Mouse (Mus musculus): ENCODE measurements around the gene Stra6.

The Stra6 gene

DNA sequence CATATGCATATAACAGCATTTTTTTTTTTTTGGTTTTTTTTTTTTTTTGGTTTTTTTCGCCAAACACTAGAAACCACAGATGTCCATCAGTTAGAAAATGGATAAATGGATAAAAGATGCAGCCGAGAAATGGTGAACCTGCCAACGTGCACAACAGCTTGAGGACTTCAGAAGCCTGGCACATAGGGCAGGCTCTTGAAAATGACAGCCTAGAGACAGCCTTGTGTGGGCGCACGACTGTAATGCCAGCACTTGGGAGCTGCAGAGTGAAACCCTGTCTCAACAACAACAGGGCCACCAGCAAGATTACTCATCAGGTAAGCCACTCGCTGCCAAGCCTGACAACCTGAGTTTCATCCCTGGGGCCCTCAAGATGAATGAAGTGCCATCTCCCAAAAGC, 105.8 kb downstream of the Stra6 start:
- no peak for DNase-seq (ENCODE audit: extremely low spot score)

DNA sequence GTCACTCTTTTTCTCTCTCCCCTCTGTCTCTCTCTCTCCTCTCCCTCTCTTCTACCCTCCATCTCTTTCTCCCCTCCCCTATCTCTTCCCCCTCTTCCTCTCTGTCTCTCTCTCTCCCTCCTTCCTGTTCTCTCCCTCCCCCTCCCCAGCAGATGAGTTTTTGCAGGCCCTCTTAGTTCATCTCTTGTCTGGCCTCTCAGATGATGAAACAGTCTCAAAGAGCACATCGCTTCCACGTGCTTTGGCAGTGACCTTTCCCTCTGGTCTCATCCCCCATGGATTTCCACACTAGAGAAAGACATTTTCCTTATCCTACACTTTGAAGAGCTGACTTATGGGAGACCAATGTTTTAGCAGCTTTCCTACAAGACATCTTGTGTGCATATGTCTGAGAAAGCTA, 109.3 kb downstream of the Stra6 start:
- DNase-seq (ENCODE audit: extremely low spot score), result no peak

DNA sequence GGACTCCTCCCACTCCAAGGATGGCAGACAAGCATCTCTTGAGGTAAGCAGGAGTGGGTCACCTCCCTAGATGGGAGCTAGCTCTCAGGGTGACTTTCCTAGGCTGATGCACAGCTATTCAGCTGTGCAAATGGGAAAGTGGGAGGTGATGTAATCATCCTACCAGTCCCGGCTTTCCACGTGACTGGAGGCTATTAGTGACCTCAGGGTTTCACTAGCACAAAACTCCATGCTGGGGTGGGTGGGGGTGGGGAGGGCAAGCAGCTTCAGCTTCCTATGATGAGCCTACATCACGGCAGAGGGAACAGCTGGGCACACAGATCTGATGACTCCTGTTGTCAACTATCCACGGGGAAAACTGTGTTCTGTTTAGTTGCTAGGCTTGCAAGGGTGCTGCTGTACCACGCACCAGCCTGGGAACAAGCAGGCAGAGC, 111.2 kb downstream of the Stra6 start:
- no peak for DNase-seq (ENCODE audit: extremely low spot score)

DNA sequence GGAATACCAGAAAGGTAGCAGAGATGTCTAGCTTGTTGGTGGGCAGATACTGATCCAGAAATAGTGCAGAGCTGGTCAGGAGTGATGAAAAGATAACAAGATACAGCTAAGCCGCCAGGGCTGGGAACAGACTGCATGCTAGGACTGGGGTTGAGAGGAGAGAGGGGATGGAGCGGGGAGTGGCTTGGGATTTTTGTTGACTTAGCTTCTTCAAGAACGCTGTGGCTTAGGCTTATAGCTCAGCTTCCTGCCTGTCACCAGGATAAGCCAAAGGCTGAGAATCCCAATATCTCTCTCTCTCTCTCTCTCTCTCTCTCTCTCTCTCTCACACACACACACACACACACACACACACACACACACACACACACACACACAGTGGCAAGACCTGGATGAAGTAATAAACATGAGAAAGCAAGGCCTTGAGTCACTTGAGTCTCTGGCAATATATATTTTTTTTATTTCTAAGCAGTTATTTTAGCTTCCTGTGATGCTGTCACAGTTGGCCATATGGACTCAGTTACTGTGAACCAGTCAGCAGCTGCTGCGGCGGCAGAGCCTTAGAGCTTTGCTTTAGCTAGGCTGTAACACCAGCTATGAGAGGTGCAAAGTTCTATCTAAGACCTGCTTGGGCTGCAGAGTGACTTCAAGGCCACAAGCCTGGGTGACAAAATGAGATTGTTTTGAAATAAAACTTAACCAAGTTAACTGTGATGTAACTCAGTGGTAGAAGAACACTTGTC, 112.3 kb downstream of the Stra6 start:
- no peak for DNase-seq (ENCODE audit: extremely low spot score)

DNA sequence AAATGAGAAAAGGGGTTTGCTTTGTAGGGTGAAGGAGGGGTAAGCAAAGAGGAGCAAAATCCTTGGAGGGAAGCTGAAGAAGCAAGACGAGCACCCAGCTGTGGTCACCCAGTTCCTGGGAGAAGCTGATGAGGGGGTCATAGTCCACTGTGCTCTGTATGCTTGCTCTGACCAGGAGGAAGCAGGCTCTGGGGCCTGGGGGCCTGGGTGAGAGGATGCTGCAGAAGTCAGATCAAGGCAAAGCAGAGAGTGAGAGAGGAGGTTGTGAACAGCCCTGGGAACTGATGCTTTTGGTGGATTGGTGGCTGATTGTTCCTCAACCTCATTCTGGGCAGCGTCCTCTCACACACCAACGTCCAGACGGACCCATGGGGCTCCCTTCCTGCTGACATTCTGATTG, 113.6 kb downstream of the Stra6 start:
- no peak for DNase-seq (ENCODE audit: extremely low spot score)

DNA sequence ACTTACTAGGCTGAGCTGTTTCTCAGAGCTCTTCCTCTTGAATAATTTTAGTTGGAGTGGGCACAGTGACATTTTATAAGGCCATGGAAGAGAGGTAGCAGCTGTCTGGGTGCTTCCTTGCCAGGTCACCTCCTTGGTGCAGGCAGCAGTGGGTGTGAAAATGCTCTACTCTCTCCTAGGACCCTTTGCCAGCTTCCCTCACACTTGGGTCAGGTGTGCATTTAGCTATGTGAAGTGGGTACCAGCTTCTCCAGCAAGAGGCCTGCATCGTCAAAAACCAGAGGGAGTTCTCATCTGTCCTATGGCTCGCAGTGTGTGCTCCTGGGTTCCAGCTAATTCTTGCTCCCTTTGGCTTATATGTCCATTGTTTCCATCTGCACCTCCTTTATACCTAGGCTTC, 115.8 kb downstream of the Stra6 start:
- no peak for DNase-seq (ENCODE audit: extremely low spot score)

DNA sequence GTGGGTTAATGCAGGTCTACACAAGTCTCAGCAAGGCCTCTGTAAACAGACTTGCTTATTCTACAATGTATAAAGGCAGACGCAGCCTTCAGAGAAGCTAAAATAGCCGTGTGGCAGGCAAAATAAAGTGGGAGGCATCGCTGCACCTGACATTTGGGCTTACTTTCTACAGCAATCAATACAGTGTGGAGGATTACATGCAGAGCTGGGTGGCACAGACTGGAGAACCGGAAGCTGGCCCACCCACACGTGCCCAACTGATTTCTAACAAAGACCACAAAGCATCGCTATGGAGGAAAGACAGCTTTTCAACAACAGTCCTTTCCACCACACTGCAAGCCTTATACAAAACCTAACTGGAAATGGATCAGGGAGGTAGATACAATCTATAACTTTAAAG, 120.9 kb downstream of the Stra6 start:
- DNase-seq (ENCODE audit: extremely low spot score), result no peak

DNA sequence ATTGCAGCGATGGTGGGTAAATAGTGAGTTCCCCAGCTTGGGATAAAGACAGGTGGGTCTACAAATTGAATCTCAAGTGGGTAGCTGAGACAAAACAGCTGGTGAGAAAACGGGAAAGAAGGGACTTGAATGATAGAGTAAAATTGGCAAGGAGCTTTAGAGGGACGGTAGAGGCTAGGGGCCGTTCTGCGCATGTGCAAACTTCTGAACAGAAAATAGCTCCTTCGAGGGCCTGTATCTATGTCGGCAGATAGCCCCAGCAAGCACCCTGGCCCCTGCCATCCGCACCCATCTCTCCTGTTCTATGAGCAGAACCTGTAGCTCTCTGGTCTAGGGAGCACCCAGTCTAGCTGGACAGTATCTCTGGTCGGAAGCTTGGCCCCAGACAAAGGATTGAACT, 130.6 kb downstream of the Stra6 start:
- DNase-seq (ENCODE audit: extremely low spot score), result no peak

DNA sequence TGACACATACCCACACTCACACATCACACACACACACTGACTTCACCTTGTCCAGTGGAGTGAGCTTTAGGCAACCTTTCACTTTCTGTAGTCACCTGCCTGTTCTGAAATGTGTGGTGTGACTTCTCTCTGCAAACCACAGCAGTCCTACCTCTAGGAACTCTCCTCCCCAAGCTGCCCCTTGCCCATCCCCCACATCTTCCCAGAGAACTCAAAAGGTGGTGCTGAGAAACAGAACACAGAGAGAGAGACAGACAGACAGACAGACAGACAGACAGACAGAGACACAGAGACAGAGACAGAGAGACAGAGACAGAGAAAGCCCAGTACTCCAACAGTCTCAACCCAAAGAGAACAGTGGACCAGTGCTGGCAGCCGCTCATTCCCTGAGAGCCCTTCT, 132.1 kb downstream of the Stra6 start:
- no peak for DNase-seq (ENCODE audit: extremely low spot score)

DNA sequence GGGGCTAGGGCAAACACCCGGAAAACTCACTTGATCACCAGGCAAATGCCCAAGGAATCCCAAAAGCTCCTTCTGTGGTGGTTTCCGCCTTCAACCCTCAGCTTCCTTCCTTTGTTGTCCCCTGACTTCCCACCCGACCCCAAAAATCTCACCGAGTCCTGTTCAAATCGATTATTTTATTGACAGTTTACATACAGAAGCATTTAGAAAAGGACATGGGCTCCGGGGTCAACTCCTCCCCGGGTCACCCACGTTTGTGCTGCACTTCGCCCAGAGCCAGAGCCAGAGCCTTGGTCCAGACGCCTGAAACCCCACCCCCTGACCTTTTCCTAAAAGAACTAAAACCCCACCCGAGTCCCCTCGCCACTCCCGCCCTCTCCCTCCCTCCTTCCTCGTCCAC, 132.6 kb downstream of the Stra6 start:
- DNase-seq (ENCODE audit: extremely low spot score), result no peak

DNA sequence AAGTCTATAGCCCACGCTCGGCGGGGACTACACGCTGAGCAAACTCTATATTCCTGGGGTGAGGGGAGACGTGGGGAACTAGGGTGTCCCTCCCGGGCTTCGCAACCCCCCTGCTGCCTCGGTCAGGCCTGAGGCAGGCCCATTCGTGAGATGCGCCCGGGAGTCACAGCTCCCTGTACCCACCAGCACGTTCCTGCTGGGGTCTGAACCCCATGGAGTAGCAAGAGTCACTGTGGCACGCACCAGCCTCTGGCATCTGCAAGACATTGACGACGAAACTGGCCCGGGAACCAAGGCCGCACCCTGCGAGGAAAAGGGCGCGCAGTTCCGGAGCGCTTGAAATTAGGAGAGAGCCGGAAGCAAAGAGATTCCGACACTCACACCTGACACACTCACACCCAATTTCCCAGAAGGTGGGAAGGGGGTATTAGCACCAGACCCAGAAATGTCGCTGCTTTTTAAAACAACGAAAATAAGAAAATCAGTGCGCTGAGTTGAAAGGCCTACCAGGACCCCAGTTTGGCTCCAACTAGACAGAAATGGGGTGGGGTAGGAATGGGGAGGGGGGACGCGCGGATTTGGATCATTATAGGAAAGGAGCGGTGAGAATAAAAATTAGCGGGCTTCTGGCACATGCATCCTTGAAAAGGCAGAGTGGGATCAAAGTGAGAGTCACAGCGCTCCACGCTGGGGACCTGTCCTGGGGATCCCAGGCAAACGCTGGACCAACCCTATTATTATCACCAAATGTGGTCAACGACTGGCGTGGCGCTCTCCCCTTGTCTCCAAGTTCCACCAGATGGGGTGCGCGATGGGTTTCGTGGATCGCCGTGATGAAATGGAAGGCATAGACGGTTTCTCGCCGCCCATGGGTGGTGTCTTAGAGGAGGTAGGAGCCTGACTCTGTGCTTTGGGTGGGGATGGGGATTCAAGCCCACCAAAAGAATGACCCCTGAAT, 133.3 kb downstream of the Stra6 start:
- DNase-seq (ENCODE audit: extremely low spot score), result no peak

DNA sequence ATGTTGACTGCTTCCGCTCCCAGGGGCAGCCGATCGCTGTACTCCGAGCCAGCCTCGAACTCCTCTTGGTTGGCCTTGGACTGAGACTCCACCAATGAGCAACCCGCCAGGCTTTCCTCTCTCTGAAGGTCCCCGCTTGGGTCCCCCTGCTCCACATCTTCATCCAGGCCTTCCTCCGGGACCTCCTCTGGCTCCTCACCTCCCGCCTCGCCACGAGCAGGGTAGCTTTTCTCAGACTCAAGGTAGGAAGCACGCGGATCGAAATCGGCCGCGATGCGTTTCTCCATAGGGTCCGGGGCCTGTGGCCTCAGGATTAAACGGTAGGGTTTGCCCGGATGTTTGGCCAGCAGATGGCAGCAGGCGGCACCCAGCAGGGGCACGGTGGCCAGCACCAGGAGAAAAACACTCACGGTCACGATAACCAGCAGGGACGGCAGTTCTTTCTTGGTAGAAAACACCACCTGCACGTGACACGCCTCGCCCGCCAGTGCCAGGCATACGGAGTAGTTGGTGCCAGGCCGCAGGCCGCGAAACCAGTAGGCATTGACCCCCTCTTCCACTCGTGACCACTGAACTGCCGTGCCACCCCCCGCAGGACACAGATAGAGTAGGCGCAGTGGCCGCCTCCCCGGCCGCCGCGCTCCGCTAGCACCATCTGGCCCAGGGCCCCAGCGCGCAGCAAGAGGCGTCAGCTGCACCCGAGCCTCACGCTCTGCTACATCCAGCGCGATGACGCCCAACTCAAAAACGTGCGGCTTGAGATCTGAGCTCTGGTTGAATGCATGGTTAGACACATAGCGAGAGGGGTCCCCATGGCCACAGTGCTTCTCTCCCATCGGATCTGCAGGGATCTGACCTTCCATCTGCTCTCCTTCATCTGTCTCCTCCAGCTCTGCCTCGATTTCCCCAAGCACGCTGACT, 134.5 kb downstream of the Stra6 start:
- peak; percentile 62 for DNase-seq (ENCODE audit: extremely low spot score)

DNA sequence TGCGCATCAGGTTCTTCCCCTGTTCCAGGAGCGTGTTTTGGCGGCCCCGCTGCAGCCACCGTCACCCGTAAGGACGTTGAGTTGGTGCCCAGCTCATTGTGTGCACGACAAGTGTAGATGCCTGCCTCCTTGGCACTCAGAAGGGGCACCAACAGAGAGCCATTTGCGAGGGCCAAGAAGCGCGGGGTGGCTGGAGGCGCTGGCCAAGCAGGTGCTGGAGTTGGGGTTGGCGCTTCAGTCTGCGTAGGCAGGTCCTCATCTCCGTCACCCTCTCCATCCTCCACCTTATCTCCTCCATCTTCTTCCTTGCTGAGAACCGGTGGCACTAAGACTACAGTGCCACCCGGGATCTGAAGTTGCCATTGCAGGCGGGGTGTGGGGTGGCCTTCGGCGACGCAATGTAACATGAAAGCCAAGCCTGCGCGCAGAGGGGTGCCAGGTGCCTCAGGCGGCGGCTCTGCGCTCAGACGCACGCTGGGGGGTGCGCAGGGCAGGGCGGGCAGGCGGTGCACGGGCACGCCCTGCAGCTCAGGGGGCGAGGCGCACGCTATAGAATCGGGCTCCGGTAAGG, 135.3 kb downstream of the Stra6 start:
- DNase-seq (ENCODE audit: extremely low spot score), result no peak

DNA sequence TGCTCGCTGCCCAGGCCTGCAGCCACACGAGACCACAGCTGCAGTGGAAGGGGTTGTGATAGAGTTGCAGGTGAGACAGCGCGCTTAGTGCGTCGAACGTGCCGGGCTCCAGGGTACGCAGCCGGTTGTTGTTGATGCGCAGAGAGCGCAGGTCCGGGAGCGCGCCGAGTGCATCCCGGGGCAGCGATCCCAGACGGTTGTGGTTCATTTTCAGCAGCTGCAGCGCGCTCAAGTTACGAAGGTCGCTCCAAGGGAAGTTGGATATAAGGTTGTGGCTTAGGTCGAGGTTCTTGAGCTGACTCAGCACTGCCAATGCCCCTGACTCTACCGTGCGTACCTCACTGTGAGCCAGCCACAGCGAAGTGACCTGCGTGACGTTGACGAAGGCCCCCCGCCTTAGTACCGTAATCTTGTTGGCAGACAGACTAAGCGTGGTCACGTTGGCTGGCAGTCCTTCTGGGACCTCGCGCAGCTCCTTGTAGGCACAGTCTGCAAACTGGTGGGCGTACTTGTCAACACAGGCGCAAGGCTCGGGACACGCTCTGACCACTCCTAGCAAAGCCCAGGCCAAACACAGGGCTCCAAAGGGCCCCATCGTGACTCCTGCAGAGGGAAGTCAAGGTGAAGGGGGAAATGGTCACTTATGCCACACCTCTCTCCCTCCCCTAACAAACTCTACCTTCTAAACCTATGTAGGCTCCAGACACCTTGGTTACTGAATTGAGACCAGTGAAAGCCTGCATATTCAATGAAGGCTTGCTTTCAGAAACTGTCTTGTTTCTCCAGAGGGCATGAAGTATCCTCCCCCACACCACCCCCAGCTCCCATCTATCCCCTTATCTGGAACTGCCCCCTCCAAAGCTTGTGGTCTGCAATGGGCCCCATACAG, 136.0 kb downstream of the Stra6 start:
- DNase-seq (ENCODE audit: extremely low spot score), result no peak

DNA sequence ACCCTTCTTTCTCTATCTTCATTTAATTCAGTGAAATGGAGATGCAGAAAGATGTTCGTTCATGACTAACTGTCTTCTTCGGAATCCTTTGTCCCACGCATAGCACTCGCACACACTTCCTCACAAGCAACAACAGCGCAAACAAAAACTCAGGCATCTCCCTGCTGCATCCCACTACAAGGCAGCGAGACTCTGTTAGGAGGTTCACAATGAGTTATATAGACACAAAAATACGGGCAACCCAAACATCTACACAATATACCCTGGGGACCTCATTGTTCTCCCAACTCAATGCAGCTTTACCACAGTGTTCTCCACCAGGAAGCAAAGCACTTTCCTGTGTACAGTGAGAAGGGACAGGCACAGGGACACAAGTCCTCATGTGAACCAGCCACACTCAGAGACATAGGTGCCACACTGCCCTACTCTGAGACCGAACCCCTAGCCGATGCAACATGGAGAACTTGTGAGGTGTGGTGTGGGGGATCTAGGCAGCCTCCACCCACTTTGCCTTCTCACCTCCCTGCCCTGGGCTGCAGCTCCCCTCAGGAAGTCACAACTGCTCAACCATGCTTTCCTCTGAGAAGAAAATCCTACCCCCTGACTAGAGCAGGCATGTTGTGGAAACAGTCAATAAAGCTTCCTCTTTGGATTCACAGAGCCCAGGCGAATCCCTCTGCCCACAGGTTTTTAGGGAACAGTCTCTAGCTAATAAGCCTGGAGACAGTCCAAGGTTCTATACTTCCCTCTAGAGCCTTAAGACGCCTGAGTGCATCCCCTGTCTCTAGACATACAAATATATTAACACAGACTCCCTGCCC, 136.9 kb downstream of the Stra6 start:
- DNase-seq (ENCODE audit: extremely low spot score), result no peak

DNA sequence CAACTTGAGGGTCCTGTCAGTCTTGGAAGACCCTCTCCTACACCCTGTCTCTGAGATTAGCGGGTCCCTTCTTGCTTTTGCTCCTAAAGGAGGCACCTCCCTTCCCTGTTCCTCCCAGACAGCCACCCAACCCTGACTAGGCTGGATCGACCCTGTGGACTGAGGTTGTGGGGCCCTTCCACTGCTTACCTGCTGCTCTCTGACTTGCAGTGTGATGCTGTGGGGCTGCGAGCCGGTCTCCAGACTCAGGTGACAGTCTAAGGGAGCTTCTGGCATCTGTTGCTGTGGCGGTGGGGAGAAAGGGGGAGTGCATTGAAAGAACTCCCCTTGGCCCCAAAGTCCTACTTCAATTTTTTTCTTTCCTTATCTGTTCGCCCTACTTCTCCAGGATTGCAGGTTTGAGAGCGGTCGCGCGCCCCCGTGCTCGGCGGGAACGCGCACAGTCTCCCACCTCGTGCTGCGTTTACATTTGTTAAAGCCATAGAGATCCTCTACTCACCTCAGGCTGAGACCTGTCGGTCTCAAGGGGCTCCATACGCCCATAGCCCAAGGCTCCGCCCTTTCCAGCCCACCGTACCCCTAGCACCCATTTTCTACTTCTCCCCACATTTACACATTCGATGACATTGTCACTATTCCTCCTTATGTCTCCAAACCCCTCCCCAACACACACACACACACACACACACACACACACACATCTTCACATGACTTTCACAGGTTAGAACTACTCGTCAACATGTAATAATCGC, 137.7 kb downstream of the Stra6 start:
- DNase-seq (ENCODE audit: extremely low spot score), result no peak

DNA sequence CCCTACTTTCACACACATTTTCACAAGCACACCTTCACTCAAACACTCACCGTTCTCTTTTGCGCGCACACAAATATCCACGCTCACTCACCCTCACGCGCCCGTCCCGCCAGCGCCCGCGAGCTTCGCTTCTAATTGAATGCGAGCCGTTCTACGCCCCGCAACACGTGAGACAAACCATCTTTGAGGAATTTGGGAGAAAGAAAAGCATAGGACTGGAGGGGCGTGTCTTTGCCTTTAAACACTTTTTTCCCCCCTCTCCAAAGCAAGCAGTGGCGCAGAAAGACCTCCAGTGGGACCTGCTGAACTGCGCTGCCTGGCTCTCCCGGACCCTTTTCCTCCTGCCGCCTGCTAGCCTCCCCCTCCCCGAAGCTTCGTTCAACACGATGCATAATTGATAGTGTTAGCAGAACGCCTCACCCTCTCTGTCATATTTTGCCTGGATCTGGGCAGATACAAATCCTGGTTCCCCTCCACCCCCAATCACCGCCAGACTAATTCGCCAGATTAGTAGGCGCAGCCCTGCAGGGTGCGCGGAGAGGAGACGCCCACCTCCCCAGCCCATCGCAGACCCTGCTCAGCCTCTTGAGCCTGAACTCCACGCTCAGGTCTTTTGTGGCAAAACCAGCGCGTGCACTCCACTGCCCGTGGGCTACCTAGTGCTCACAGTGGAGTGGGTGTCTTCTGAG, 138.4 kb downstream of the Stra6 start:
- DNase-seq (ENCODE audit: extremely low spot score), result no peak

DNA sequence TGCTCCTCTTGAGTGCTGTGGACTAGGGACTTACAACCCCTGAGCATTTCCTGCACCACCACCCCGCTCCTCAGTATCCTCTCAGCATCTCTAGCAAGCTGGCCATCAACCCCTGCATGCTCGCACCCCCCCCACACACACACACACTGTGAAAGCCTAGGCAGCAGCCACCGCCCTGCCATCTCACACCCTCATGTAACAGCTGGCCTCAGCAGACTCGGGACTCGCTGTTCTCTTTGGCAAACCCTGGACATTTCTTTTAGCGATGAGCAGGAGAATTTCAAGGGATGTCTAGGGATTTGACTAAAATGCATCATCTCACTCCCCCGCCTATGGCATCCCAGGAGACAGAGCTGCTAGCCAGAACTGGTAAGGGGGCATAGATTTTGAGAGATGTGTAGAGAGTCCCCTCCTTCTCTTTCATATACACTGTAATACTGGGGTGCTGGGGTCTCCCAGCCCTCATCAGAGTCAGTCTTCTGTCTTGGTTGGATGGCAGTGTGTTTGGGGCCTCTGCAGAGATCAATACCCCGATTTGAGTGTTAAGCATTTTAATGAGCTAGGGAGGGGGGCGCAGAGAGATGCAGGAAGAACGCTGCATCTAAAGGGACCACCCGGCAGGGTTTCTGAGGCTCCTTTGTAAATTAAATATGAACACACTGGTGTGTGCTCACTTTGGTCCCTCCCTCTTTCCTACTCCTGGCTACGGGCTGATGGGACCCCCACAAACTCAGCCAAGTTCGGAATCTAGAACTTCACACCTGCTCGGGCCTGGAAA, 139.3 kb downstream of the Stra6 start:
- DNase-seq (ENCODE audit: extremely low spot score), result no peak
